Mouse (Mus musculus) neutrophil, adult 65 days (primary cell): Measurements from ENCODE around the gene Cenpw. TPM values are rescaled to one million over a fixed set of nuclear protein-coding genes. Genes with fewer than 3 reads are reported as not detected.

Source experiments
- total RNA-seq: library from RNA; stranded (reverse); gene quantifications from 2 replicates; pipeline ENCODE4 v1.2.4, GENCODE M21; 2023

Cenpw gene
- 2.8 and 3.2 TPM in 2 replicates for total RNA-seq

GRCm38 (mm10) chr10:30199916-30200826 is at the start of gene Cenpw:
Gene Cenpw, minus strand, starts transcription at chr10:30200560.

